Mouse (Mus musculus): ENCODE measurements around the gene Rpl28. TPM values are rescaled to one million over a fixed set of nuclear protein-coding genes. Genes with fewer than 3 reads are reported as not detected.

Rpl28 gene
- polyA plus RNA-seq (2014; fragmentation: Illumina TruSeq; extraction: RNeasy Lipid Tissue Mini Kit (QIAGEN cat#74804); ENCODE audit: low read depth, low replicate concordance), result 392 TPM

DNA sequence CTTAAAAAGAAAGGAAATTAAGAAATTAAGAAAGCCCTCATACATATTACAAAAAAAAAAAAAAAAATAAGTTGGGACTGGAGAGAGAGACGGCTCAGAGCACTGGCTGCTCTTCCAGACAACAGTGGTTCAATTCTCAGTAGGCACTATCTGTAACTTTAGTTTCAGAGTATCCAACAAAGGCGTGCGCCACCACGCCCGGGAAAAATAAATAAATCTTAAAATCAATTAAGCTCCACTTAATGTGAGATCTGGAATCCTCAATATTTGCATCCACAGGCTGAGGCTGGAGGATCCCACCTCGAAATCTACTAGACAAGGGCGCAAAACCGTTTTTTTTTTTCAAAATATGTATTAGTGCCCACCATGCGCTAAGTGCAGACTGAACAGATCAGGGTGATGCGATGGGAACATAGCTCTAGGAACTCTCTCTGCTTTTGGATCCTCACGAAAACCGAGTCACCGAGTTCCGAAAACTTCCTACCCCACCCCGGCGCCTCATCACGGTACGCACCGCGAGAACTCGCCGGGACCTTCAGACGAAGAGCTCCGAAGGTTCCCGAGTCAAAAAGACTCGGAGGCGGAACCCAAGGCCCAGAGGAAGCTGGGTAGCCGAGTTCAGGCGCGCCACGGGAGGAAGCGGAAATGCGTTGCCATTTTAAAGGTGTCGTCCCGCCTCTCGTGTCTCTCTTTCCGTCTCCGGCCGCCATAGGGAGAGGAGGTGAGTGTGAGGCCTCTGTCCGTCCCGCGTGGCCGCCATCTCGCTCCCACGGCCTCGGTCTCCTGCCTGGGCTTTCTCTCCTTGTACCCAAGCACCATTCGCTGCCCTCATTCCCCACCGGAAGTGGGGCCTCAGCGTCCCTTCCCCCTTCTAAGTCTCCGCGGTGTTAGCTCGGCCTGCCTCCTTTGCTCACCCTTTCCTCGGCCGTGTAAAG is at the start of gene Rpl28:
TSS of gene Rpl28 (plus strand) at position 597 of the 935 bp plus-strand sequence.

GRCm38 (mm10) chr7:4752821-4753570 is 39.7 kb upstream of the Rpl28 start, which contains the start of gene Cox6b2:
TSS of gene Cox6b2 (minus strand) at chr7:4753094.

GRCm38 (mm10) chr7:4771202-4771601 is 21.5 kb upstream of the Rpl28 start, which contains the start of gene Fam71e2:
TSS of gene Fam71e2 (minus strand) at chr7:4771302.

DNA sequence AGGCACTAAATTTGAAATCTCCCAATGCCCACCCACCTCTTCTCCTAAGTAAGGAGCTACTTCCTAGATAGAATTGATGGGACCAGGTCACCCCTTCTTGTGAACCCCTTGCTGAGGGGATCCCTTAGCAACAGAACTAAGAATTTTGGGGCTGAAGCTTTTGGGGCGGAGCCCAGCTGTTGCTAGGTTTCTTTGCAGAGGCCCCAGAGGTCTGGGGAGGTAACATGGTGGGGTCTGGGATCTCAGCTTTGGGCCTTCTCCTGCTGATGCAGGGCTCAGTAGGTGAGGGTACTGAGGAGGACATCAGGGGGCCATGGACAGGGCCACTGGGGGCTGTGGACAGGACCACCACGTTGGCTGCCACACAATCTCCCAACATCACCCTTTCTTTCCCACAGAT is 9.9 kb upstream of the Rpl28 start, which contains the start of the genes Il11 and Tmem190:
TSS of gene Il11 (minus strand) at position 101 of the 400 bp plus-strand sequence.
TSS of gene Tmem190 (plus strand) at position 179 of the 400 bp plus-strand sequence.

DNA sequence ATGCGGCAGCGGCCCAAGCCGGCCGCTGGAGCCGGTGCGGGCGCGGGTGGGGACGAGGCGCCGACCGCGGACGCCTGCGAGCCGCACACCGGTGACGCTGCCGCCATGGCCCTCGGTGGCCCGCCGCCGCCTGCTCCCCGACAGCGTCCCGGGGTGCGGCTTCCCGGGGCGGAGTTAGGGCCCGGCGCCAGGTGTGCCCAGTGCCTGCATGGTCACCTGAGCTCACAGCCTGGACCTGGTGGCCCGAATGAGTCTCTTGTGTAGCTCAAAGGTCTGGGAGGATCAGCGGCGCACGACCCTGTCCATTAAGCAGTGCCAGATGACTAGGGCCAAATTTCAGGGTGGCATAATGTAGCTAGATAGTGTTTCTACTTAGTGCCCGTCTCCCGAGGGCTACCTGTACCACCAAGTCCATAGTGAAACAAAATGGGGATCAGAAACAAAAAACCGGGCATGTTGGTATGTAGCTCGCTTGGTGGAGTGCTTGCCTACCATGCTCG is 3.2 kb upstream of the Rpl28 start, which contains the start of gene Tmem238:
TSS of gene Tmem238 (minus strand) at position 221 of the 500 bp plus-strand sequence.

GRCm38 (mm10) chr7:4812303-4813104 is 19.8 kb downstream of the Rpl28 start, which contains the start of gene Ube2s:
TSS of gene Ube2s (minus strand) at chr7:4812590.

DNA sequence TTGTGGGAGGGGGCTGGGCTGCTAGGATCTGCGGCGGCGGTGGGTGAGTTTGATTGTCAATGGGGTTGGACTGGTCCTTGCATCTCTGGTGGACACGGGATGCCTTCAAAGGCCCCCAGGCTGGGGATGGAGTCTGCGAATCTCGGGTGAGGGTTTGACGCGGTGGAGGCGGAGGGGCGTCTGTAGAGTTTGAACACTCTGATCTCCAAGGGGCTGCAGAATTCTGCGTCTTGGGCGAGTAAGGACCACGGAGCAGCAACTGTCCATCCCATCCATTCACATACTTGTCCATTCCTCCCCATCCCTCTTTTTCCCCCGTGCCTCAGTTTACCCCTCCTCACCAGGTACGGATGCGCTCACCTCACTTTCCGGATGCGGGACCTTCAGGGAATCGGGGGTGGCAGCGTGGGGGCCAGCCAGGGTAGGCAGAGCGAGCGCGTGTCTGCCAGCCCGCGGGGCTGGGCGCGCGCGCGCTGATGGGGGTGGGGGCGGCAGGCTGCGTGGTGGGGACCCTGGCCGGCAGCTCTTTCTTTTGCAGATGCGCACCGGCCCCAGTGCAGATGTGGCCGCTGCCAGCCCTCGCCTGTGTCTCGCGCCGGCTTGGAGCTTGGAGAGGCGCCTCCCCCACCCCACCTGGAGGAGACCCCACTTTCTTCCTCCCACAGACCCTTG is 51.7 kb downstream of the Rpl28 start, which contains the start of gene Shisa7:
TSS of gene Shisa7 (minus strand) at position 452 of the 672 bp plus-strand sequence.

Other genes starting within 250 kb of the Rpl28 start
- gene Syt5, start 245.3 kb upstream of the Rpl28 start, polyA plus RNA-seq (2014; fragmentation: Illumina TruSeq; extraction: RNeasy Lipid Tissue Mini Kit (QIAGEN cat#74804); ENCODE audit: low read depth, low replicate concordance), result 0.97 TPM
- gene Ptprh, start 188.8 kb upstream of the Rpl28 start, polyA plus RNA-seq (2014; fragmentation: Illumina TruSeq; extraction: RNeasy Lipid Tissue Mini Kit (QIAGEN cat#74804); ENCODE audit: low read depth, low replicate concordance), result not detected
- gene Tmem86b, start 161.5 kb upstream of the Rpl28 start, polyA plus RNA-seq (2014; fragmentation: Illumina TruSeq; extraction: RNeasy Lipid Tissue Mini Kit (QIAGEN cat#74804); ENCODE audit: low read depth, low replicate concordance), result 7.5 TPM
- 64.9 TPM for gene Ppp6r1, start 133.9 kb upstream of the Rpl28 start, polyA plus RNA-seq (2014; fragmentation: Illumina TruSeq; extraction: RNeasy Lipid Tissue Mini Kit (QIAGEN cat#74804); ENCODE audit: low read depth, low replicate concordance)
- gene Hspbp1, start 107.8 kb upstream of the Rpl28 start, polyA plus RNA-seq (2014; fragmentation: Illumina TruSeq; extraction: RNeasy Lipid Tissue Mini Kit (QIAGEN cat#74804); ENCODE audit: low read depth, low replicate concordance), result 37.1 TPM
- gene Brsk1, start 102.3 kb upstream of the Rpl28 start, polyA plus RNA-seq (2014; fragmentation: Illumina TruSeq; extraction: RNeasy Lipid Tissue Mini Kit (QIAGEN cat#74804); ENCODE audit: low read depth, low replicate concordance), result 2.1 TPM
- not detected for gene Tmem150b, start 67.6 kb upstream of the Rpl28 start, polyA plus RNA-seq (2014; fragmentation: Illumina TruSeq; extraction: RNeasy Lipid Tissue Mini Kit (QIAGEN cat#74804); ENCODE audit: low read depth, low replicate concordance)
- gene Kmt5c, start 52.8 kb upstream of the Rpl28 start, polyA plus RNA-seq (2014; fragmentation: Illumina TruSeq; extraction: RNeasy Lipid Tissue Mini Kit (QIAGEN cat#74804); ENCODE audit: low read depth, low replicate concordance), result 22.8 TPM
- 10.7 TPM for gene Cox6b2, start 39.8 kb upstream of the Rpl28 start, polyA plus RNA-seq (2014; fragmentation: Illumina TruSeq; extraction: RNeasy Lipid Tissue Mini Kit (QIAGEN cat#74804); ENCODE audit: low read depth, low replicate concordance)
- gene Fam71e2, start 21.6 kb upstream of the Rpl28 start, polyA plus RNA-seq (2014; fragmentation: Illumina TruSeq; extraction: RNeasy Lipid Tissue Mini Kit (QIAGEN cat#74804); ENCODE audit: low read depth, low replicate concordance), result not detected
- not detected for gene Il11, start 10.0 kb upstream of the Rpl28 start, polyA plus RNA-seq (2014; fragmentation: Illumina TruSeq; extraction: RNeasy Lipid Tissue Mini Kit (QIAGEN cat#74804); ENCODE audit: low read depth, low replicate concordance)
- gene Tmem190, start 9.9 kb upstream of the Rpl28 start, polyA plus RNA-seq (2014; fragmentation: Illumina TruSeq; extraction: RNeasy Lipid Tissue Mini Kit (QIAGEN cat#74804); ENCODE audit: low read depth, low replicate concordance), result not detected
- 6.3 TPM for gene Tmem238, start 3.2 kb upstream of the Rpl28 start, polyA plus RNA-seq (2014; fragmentation: Illumina TruSeq; extraction: RNeasy Lipid Tissue Mini Kit (QIAGEN cat#74804); ENCODE audit: low read depth, low replicate concordance)
- gene Ube2s, start 19.7 kb downstream of the Rpl28 start, polyA plus RNA-seq (2014; fragmentation: Illumina TruSeq; extraction: RNeasy Lipid Tissue Mini Kit (QIAGEN cat#74804); ENCODE audit: low read depth, low replicate concordance), result 101 TPM
- gene Shisa7, start 51.8 kb downstream of the Rpl28 start, polyA plus RNA-seq (2014; fragmentation: Illumina TruSeq; extraction: RNeasy Lipid Tissue Mini Kit (QIAGEN cat#74804); ENCODE audit: low read depth, low replicate concordance), result not detected
- gene Isoc2b, start 77.4 kb downstream of the Rpl28 start, polyA plus RNA-seq (2014; fragmentation: Illumina TruSeq; extraction: RNeasy Lipid Tissue Mini Kit (QIAGEN cat#74804); ENCODE audit: low read depth, low replicate concordance), result 13.4 TPM
- gene Isoc2a, start 84.3 kb downstream of the Rpl28 start, polyA plus RNA-seq (2014; fragmentation: Illumina TruSeq; extraction: RNeasy Lipid Tissue Mini Kit (QIAGEN cat#74804); ENCODE audit: low read depth, low replicate concordance), result 45.8 TPM
- not detected for gene Gm36210, start 113.6 kb downstream of the Rpl28 start, polyA plus RNA-seq (2014; fragmentation: Illumina TruSeq; extraction: RNeasy Lipid Tissue Mini Kit (QIAGEN cat#74804); ENCODE audit: low read depth, low replicate concordance)
- 4.9 TPM for gene Zfp628, start 122.3 kb downstream of the Rpl28 start, polyA plus RNA-seq (2014; fragmentation: Illumina TruSeq; extraction: RNeasy Lipid Tissue Mini Kit (QIAGEN cat#74804); ENCODE audit: low read depth, low replicate concordance)
- gene Nat14, start 129.2 kb downstream of the Rpl28 start, polyA plus RNA-seq (2014; fragmentation: Illumina TruSeq; extraction: RNeasy Lipid Tissue Mini Kit (QIAGEN cat#74804); ENCODE audit: low read depth, low replicate concordance), result 4.8 TPM
- gene Ssc5d, start 132.9 kb downstream of the Rpl28 start, polyA plus RNA-seq (2014; fragmentation: Illumina TruSeq; extraction: RNeasy Lipid Tissue Mini Kit (QIAGEN cat#74804); ENCODE audit: low read depth, low replicate concordance), result 4.7 TPM
- 56.6 TPM for gene Sbk2, start 171.5 kb downstream of the Rpl28 start, polyA plus RNA-seq (2014; fragmentation: Illumina TruSeq; extraction: RNeasy Lipid Tissue Mini Kit (QIAGEN cat#74804); ENCODE audit: low read depth, low replicate concordance)
- 60.8 TPM for gene Sbk3, start 178.3 kb downstream of the Rpl28 start, polyA plus RNA-seq (2014; fragmentation: Illumina TruSeq; extraction: RNeasy Lipid Tissue Mini Kit (QIAGEN cat#74804); ENCODE audit: low read depth, low replicate concordance)
- 25.1 TPM for gene Zfp579, start 203.3 kb downstream of the Rpl28 start, polyA plus RNA-seq (2014; fragmentation: Illumina TruSeq; extraction: RNeasy Lipid Tissue Mini Kit (QIAGEN cat#74804); ENCODE audit: low read depth, low replicate concordance)
- gene Zfp524, start 221.5 kb downstream of the Rpl28 start, polyA plus RNA-seq (2014; fragmentation: Illumina TruSeq; extraction: RNeasy Lipid Tissue Mini Kit (QIAGEN cat#74804); ENCODE audit: low read depth, low replicate concordance), result 14.0 TPM
- gene Fiz1, start 221.8 kb downstream of the Rpl28 start, polyA plus RNA-seq (2014; fragmentation: Illumina TruSeq; extraction: RNeasy Lipid Tissue Mini Kit (QIAGEN cat#74804); ENCODE audit: low read depth, low replicate concordance), result 17.3 TPM
- not detected for gene Gm44973, start 222.6 kb downstream of the Rpl28 start, polyA plus RNA-seq (2014; fragmentation: Illumina TruSeq; extraction: RNeasy Lipid Tissue Mini Kit (QIAGEN cat#74804); ENCODE audit: low read depth, low replicate concordance)
- 11.4 TPM for gene Zfp865, start 227.5 kb downstream of the Rpl28 start, polyA plus RNA-seq (2014; fragmentation: Illumina TruSeq; extraction: RNeasy Lipid Tissue Mini Kit (QIAGEN cat#74804); ENCODE audit: low read depth, low replicate concordance)
- not detected for gene Ccdc106, start 227.7 kb downstream of the Rpl28 start, polyA plus RNA-seq (2014; fragmentation: Illumina TruSeq; extraction: RNeasy Lipid Tissue Mini Kit (QIAGEN cat#74804); ENCODE audit: low read depth, low replicate concordance)
- not detected for gene 4632433K11Rik, start 241.2 kb downstream of the Rpl28 start, polyA plus RNA-seq (2014; fragmentation: Illumina TruSeq; extraction: RNeasy Lipid Tissue Mini Kit (QIAGEN cat#74804); ENCODE audit: low read depth, low replicate concordance)
- 8.3 TPM for gene Zfp784, start 245.6 kb downstream of the Rpl28 start, polyA plus RNA-seq (2014; fragmentation: Illumina TruSeq; extraction: RNeasy Lipid Tissue Mini Kit (QIAGEN cat#74804); ENCODE audit: low read depth, low replicate concordance)

Data from heart, adult 10 weeks (tissue).